Mouse (Mus musculus): ENCODE measurements around the gene Pik3c2b. TPM values are rescaled to one million over a fixed set of nuclear protein-coding genes. Genes with fewer than 3 reads are reported as not detected.

The Pik3c2b gene
- polyA plus RNA-seq, 3 experiments from 2014 or later: 0.36 to 0.67 (median 0.61) TPM

DNA sequence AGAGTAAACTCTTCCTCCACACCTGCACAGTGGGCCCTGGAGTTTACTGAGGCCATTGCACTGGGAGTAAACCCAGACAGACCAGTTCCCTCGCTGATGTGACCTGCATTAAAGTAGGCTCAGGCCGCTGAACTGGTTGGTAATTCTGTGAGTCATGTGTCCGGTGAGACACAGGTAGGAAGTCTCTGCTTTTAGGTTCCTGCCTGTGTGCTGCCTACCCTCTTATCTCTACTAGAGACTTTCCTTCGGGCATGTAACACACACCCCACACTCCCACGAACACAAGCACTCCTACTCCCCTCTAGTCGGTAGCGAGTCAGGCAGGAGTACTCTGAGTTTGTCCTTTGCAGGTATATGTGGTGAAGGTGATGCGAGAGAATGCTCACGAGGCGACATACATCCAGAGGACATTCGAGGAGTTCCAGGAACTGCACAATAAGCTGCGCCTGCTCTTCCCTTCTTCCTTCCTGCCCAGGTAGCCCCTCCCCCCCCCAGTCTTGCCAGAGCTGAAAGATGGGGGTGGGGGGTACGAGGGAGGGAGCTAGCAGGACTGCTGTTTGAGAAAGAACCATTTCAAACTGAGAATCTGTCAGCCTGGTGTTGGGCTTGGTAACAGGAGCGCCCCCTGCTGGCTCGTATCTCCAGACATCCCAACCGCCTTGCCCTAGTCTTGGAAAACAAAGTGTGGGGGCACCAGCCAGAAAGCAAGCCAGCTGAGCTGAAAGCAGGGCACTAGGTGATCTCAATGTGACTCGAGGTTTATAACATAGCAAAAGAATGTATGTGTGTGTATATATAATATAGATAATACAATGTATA, 55.7 kb downstream of the Pik3c2b start:
- no peak for ATAC-seq

DNA sequence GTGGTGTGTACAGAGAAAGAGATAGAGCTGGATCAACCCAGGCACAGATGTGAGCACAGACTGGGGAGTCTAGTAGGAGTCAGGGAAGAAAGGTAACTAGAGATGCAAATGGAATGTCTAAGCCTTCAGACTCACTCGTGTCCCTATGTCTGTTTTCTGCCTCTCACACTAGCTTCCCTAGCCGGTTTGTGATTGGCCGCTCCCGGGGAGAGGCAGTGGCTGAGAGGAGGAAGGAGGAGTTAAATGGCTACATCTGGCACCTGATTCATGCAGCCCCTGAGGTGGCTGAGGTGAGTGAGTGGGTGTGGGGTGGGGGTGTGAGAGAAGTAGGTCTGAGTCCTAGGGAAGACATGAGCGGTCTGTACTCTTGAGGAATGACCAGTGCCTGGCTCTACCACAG, 56.6 kb downstream of the Pik3c2b start:
- no peak for ATAC-seq

DNA sequence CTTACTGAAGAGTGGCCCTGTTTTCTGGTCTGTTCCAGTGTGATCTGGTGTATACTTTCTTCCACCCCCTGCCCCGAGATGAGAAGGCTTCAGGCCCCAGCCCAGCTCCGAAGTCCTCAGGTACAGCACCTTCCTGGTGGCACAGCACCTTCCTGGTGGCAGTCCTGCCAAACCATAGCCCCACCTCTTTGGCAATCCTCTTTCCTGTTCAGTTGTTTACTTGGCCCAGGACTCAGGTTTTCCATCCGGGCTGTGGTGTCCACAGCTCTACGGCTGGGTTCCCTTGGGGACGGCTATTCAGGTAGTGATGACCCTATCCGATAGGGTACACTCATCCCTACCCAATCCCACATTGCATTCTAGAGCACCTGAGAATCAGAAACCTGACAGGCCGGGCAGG, 57.8 kb downstream of the Pik3c2b start:
- ATAC-seq: no peak

DNA sequence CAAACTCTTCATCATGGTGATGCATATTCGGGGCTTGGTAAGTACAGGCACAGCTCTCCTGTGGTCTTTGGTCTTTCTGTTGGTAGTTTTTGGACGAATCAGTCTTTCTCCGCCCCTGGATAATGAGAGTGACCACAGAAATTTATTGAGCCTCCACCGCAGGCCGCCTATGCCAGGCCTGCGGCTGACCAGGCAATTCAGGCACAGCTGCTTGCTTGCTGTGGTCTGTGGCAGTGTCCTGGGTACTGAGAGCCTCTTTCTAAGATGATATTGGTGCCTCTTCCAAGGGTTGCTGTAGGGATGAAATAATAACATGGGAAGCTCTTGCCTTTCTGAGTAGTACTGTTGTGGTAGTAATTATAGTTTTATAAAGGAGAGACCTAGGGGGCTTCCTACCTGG, 58.4 kb downstream of the Pik3c2b start:
- no peak for ATAC-seq

DNA sequence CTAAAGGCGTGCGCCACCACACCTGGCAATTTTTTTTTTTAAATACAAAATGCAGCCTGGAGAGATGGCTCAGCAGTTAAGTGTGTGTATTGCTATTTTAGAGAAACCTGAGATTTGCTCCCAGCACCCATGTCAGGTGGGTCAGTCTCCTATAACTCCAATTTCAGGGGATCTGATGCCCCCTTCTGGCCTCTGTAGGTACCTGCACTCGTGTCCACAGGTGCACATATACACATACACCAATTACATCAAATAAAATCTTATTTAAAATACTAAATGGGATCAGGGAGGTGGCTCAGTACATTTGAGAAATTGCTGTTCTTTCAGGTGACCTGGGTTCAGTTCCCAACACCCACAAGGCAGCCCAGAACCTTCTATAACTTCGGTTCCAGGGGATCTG, 70.6 kb downstream of the Pik3c2b start:
- ATAC-seq: no peak

DNA sequence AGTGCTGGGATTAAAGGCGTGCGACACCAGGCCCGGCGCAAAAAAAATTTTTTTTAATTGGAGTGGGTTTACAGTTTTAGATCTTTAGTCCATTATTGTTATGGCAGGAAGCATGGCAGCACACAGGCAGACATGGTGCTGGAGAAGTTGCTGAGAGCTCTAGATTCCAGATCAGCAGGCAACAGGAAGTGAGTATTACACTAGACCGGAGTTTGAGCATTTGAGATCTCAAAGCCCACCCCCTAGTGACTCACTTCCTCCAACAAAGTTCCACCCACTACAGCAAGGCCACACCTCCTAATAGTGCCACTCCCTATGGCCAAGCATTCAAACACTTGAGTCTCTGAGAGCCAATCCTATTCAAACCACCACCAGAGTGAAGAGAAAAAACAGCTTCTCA, 72.7 kb downstream of the Pik3c2b start:
- ATAC-seq: no peak

DNA sequence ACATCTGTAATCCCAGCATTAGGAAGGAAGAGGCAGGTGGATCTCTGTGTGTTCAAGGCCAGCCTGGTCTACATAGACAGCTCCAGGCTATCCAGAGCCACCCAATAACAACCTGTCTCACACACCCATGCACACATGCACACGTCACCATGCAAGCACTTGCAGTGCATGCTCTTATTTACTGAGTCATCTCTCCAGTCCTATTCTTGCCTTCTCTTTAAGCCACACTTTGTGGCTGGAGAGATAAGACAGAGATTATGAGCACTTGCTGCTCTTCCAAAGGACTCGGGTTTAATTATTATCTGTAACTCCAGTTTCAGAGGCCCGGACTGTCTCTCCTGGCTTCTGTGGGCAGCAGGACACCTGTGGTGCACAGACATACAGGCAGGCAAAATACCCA, 73.4 kb downstream of the Pik3c2b start:
- no peak for ATAC-seq

DNA sequence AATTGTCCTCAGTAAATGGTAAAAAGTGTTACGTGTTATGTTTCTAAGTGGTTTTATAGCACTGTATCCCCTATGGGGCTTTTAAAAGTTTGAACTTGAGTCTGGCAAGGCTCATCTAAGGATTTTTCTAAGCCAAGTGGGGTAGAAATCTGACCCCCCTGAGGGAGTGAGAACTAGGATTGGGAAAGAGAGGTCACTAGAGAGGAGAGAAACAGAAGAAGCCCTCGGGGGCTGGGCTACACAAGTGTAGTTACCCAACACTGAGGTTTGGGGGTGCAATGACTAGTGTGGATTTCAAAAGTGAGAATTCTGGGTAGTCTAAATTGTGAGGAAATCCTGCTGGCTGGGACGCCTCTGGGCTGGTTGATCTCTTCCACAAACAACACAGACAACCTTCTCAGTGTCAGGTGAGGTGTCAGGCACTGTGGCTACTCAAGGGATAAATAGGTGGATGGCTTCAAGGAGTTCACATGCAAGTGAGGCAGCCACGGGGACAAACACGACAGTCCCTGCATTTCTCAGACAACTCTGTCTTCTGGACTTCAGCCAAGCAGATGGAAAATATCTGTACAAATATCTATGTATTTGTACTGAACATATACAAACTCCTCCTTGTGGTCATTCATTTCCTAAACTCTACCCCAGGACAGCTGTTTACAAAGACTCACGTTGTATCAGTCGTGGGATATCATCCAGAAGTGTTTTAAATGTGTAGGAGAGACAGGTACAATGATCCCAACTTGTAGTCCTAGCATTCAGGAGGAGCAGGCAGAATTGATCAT, 74.7 kb downstream of the Pik3c2b start:
- no peak for ATAC-seq

DNA sequence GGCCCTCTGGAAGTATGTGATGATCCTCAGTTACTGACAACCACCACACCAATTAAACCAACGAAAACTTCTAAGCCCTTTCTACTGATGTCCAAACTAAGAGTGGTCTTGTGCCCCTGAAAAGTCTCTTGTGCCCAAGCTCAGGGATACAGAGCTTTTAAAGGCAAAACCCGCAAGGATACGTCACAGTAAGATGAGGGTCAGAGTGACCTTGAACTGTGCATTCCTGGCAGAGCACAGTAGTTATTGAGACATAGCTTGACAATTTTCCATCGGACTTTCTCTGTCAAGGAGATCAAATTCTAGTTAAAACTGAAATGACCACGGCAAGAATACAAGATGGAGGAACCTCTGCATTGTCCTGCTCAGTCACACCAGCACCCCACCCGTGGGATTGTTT, 75.8 kb downstream of the Pik3c2b start:
- no peak for ATAC-seq

DNA sequence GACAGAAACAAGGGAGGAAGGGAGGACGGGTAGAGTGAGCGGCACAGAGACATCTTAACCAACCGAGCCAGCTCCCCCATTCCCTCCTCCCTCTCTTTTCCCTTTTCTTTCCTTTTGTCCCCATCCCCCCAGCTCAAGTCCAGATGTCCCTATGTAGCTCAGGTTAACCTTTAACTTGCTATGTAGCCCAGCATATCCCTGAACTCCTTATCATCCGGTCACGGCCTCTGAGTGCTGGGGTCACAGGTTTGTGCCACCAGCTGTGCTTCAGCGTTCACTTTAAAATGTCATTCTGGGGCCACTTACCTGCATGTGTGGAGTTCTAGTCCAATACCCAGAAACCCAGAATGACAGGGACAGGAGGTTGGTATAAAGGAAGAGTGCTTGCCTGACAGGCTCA, 78.7 kb downstream of the Pik3c2b start:
- ATAC-seq: no peak

DNA sequence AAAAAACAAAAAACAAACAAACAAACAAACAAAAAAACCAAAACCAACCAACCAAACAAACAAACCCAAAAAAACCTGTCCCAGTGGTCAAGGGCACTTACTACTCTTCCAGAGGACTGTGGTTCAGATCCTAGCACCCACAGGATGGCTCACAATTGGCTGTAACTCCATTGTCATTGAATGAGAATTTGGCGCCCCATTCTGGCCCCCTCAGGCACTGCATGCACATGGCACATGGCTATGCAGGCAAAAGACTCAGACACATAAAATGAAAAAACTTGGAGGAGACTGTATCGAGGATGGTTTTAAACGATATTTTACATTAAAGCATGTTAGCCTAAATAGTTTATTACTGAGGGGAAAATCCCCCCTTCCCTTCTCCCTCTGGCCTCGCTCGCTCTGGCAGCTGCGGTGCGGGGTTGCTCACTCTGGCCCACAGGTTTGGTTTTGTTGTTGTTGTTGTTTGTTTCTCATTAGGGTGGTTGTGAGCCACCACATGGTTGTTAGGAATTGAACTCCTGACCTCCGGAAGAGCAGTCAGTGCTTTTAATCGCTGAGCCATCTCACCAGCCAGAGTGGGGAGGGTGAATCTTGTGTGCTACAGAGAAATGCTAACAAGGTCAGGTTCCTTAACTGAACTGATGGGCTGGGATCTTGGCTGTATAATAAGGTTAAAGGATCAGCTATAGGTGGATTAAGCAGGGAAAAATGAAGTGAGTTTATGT, 80.3 kb downstream of the Pik3c2b start:
- ATAC-seq: no peak

DNA sequence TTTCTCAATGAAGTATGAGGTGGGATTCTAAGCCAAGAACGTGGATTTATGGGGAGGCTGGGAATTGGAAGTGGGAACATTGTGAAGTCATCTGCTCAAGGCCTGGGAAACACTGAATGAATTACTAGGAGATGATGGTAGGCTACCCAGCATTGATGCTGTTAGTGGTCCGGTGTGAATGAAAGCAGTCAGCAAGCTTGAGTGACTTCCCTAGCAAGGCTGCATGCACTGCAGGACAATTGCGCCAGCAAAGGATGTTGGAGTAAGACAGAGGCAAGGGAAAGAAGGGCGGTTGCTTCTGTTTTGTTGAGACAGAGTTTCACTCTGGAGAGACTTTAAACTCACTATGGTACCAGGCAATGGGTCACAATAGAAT, 80.9 kb downstream of the Pik3c2b start:
- no peak for ATAC-seq

DNA sequence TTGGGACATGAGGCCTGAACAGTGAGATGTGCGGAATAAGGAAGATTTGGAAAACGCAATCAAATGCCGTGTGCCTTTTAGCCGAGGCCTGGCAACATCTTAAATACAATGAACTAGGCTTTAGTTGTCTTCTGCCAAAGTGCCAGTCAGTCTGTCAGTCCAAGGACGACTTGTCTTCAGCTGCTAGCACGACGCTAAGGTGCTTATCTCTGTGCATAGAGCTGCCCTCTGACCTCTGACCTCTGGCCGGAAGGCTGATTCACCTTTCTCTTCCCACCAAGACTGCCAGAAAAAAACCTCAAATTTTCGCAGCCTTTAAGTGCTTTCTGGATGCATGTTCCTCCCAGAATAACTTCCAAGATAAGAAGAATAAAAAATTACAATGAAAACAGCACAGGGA, 81.9 kb downstream of the Pik3c2b start:
- ATAC-seq: no peak

- ATAC-seq: no peak
Measured at GRCm38 (mm10) chr1:133129471-133130221, 84.2 kb downstream of the Pik3c2b start.

- peak; percentile 95 for ATAC-seq
Measured at GRCm38 (mm10) chr1:133130638-133131560, 85.4 kb downstream of the Pik3c2b start, which contains the start of gene Ppp1r15b. TSS of gene Ppp1r15b (plus strand) at chr1:133131143.

DNA sequence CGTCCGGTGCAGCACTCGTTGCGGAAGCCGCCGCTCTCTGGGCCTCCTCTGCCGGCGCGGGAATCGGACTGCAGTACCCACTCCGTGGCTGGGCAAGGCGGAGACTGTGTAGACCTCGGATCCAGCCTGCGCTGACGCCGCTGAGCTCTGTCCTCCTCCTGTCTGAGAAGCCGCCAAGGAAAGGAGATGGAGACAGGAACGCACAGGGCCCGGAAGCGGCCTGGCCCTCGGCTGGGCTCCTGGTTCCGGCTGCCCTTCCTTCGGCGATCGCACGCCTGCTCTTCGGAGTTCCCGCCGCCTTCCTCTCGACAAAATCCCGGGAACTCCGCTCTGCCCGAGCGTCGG, 86.1 kb downstream of the Pik3c2b start:
- peak; percentile 5 for ATAC-seq

DNA sequence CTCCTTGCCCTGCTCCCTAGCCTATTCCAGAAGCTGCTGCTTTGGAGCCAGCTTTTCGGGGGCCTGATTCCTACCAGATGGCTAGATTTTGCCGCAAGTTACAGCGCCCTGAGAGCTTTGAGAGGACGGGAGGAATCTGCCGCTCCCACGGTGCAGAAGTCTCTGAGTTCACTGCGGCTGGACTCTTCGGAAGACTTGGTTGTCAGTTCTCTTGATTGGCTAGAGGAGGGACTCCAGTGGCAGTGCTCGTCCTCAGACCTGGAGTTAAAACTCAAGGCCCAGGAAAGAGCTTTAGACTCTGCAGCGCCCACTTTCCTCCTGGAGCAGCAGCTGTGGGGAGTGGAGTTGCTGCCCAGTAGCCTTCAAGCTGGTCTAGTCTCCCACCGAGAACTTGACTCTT, 86.5 kb downstream of the Pik3c2b start:
- ATAC-seq: no peak

- no peak for ATAC-seq
Measured at GRCm38 (mm10) chr1:133132388-133133326, 87.2 kb downstream of the Pik3c2b start.

GRCm38 (mm10) chr1:133133425-133133824, 88.0 kb downstream of the Pik3c2b start:
- ATAC-seq: no peak

- no peak for ATAC-seq
Measured at GRCm38 (mm10) chr1:133134071-133134470, 88.6 kb downstream of the Pik3c2b start.
